Mouse (Mus musculus) liver, postnatal 0 days (tissue): ENCODE measurements at regions not wholly inside any gene's neighbourhood (a gene's known extent, or its start where the extent isn't known, plus 50 kb on each side); places are given as distances from the start of the nearest gene placed in this dataset.

ENCODE experiments used
- CTCF ChIP-seq: sonication (generic); IDR thresholded peaks from 2 replicates; pipeline ENCODE4 v1.5.1; 2016; ENCODE audit warnings: antibody characterized with exemption, low read depth
- EP300 ChIP-seq: IDR thresholded peaks from 2 replicates; pipeline ENCODE4 v1.6.1; 2016; ENCODE audit warnings: antibody characterized with exemption, low read depth, mild to moderate bottlenecking

DNA sequence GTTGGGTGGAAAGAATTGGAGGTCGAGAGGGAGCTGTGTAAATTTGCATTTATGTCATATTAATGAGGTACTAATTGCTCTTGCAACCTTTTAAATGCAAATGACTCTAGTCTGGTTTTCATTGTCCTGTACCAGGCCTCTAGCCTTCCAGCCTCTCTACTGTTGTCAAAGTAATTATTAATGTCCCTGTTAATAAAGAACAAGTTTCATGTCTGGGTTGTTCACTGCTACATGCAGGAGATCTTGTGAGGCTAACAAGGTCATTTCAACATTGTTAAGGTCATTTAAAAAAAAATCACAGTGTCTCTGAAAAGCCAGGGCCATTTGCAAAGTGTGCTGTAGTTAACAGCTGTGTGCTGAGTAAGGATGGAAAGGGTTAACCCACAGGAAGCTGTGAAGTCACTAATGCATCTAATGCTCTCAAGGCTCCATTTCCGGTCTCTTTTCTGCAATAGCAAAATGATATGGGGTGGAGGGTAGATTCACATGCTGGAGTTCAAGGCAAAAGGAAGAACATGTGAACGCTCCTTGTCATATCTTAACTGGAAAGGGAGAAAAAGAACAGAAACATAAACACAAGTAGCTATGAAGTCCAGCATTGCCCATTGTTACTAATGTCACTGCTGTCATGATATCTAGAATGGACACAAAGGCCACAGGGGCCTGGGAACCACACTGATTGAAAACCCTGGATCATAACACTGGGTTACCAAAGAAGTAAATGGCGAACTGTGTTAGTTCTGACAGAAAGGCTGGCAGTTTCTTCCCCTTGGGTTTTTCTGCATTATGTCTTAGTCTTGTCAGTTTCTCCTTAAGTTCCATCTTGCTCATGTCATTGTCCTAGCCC is 197.5 kb upstream of the Id2 start:
- TF ChIP-seq CTCF (no peak), EP300 (peak; percentile 71)
